Mouse (Mus musculus) splenic B cell, adult 2 months (primary cell): ENCODE data around the gene Rbm24.
A peak's percentile ranks its signal among the peaks of the same experiment; 100 is the strongest.

Experiments
- DNase-seq: peaks from one replicate; pipeline ENCODE4 v3.0.0-alpha.2; 2011; ENCODE audit warnings: low read depth, low spot score
- H3K27me3 ChIP-seq: 2 replicates; pipeline ENCODE4 v1.6.1; 2012; ENCODE audit warnings: mild to moderate bottlenecking, low read length, moderate library complexity, mixed read lengths; ENCODE audit not compliant: control insufficient read depth, poor library complexity, insufficient read depth, severe bottlenecking
- H3K36me3 ChIP-seq: 2 replicates; pipeline ENCODE4 v1.6.1; 2012; ENCODE audit warnings: mild to moderate bottlenecking, low read length, moderate library complexity, mixed read lengths; ENCODE audit not compliant: control insufficient read depth, poor library complexity, insufficient read depth, severe bottlenecking

Rbm24 gene

GRCm38 (mm10) chr13:46418141-46418601, at the start of gene Rbm24:
Rbm24 (plus strand) TSS chr13:46418434.
- DNase-seq, result peak; percentile 12
- Histone ChIP-seq H3K36me3 (no peaks in the 10 kb centered on the region), H3K27me3 (no peaks in the 10 kb centered on the region; the same call in 1 of the 2 replicates)

DNA sequence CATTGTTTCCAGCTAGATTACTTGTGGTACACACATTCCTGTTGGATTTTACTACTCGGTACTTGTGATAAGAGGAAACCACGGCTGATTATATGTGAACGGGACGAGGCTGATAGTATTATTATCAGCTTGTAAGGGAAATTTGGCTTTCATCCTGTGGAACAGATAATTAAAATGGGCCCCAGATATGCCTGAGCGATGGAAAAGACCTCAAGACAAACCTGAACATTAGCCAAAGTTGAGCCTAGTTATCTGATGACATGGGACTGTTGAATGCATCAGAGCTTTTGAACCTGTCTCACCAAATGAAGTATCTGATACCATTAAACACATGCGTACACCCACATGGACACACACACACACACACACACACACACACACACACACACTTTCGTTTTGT, 45.4 kb upstream of the Rbm24 start:
- Histone ChIP-seq H3K36me3 (no peaks in the 10 kb centered on the region), H3K27me3 (no peaks in the 10 kb centered on the region)
- DNase-seq, result no peak

DNA sequence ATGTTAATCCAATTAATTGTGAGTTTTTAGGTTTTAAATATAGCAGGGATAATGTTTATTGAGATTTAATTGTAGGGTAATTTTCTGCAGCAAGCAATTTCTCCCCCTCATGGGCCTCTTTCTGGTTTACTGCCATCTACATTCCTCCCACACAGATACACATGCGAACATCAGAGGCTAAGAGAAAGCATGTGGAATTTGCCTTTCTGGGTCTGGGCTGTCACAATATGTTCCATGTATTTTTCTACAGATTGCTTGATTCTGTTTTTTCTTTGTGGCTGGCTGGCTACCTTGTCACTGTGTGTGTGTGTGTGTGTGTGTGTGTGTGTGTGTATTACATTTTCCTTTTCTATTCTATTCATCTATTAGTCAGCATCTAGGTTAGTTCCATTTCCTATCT, 42.9 kb upstream of the Rbm24 start:
- Histone ChIP-seq H3K36me3 (no peaks in the 10 kb centered on the region), H3K27me3 (no peaks in the 10 kb centered on the region)
- no peak for DNase-seq

DNA sequence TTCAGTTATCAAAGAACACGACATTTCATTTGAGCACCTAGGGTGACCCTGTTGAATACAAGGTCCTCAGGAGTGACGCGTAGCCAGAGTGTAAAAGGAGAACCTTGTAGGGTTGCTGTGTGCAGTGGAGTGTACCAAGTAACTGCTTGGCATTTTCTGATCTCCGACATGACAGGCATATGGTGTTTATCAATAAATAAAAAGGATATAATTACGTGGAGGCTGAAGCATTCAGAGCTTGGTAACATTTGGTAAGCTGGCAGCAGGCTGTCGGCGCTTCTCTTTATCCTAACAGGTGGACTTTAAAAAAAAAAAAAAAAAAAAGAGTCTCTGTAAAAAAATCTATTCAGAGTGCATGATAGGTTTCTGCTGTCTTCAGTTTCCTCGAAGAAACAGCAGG, 30.8 kb upstream of the Rbm24 start:
- no peak for DNase-seq
- Histone ChIP-seq H3K27me3 (0 out of 2 replicates have a peak, but pooled peaks cover 1% of the 10 kb centered on the region), H3K36me3 (no peaks in the 10 kb centered on the region)

DNA sequence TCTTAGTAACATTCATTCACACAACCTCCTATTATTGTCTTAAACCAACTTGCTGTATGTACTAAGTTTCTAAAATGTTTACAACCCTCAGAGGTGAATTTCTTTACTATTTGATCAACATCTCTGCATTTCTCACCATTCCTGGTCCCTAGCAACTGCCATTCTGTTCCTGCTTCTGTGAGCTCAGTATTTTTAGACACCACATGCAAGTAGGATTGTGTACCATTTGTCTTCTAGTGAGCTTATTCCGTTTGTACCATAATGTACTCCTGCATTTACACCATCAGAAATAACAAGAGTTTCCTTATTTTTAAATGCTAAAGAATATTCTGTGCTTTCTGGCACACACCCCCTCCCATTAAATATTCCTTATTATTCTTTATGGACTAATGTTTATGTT, 26.6 kb upstream of the Rbm24 start:
- no peak for DNase-seq
- Histone ChIP-seq H3K36me3 (no peaks in the 10 kb centered on the region), H3K27me3 (0 out of 2 replicates have a peak, but pooled peaks cover 1% of the 10 kb centered on the region)

DNA sequence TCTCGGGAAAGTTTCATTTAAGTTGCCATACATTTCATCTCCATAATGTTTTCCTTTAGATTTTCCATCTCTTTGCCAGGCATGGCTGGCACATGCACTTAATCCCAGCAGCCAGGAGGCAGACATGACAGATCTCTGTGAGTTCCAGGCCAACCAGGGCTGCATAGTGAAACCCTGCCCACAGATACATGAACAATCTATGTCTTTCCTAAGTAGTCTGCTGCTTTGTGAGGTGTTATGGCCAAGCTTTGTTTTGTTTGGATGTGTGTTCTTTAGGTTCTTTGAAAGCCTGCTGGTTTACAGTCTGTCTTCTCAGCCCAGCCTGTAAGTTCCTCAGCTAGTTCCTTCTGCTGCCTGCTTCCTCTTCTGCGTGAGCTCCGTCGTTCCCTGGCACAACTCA, 25.3 kb upstream of the Rbm24 start:
- H3K27me3 ChIP-seq, result 0 out of 2 replicates have a peak, but pooled peaks cover 1% of the 10 kb centered on the region
- no peak for DNase-seq
- no peaks in the 10 kb centered on the region for H3K36me3 ChIP-seq

DNA sequence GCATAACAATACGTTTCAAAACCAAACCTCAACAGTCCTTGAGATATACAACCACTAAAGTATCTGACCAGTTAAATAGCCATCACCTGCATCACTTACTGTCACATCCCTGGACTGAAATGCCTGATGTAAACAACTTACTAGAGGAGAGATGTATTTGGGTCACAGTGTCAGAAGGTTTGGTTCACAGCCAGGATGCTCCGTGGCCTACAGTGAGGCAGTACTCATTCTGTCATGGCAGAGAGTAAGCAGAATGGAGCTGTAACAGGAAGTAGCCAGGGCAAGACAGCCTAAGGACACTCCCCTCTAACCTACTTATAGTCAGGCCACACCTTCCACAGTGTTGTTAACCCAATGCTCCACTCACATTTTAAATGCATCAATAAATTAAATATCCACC, 24.3 kb upstream of the Rbm24 start:
- no peaks in the 10 kb centered on the region for H3K36me3 ChIP-seq
- 0 out of 2 replicates have a peak, but pooled peaks cover 1% of the 10 kb centered on the region for H3K27me3 ChIP-seq
- no peak for DNase-seq

DNA sequence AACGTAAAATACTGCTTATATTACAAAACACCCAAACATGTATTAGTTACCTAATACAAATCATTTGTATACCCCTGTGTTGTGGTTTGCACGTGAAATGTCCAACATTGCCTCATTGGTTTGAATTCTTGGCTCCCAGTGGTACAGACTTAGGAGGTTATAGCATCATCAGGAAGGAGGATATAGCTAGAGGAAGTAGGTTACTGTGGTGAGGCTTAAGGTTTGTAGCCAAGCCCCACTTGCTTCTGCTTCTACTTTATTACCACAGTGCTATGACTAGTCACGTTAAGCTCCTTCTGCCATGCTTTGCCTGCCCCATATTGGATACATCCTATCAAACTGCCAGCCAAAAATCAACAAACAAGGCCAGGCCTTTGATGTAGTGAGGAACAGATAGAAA, 21.0 kb upstream of the Rbm24 start:
- Histone ChIP-seq H3K36me3 (no peaks in the 10 kb centered on the region), H3K27me3 (no peaks in the 10 kb centered on the region)
- no peak for DNase-seq

DNA sequence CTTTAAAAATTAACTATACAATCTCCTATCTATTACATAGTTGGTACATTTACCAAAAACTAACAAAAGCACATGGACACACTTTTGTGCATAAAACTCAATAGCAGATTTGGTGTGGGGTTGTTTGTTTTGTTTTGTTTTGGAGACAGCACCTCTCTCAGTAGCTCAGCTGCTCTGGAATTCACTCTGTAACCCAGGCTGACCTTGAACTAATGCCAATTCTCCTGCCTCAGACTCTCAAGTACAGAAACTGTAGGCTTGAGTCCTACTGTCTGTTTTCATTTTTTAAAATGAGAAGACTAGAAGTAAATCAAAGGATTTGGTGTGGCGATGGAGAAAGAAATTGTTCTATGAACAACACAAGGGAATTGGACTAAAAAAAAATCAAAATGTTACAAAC, 11.1 kb upstream of the Rbm24 start:
- Histone ChIP-seq H3K36me3 (no peaks in the 10 kb centered on the region), H3K27me3 (no peaks in the 10 kb centered on the region)
- no peak for DNase-seq

DNA sequence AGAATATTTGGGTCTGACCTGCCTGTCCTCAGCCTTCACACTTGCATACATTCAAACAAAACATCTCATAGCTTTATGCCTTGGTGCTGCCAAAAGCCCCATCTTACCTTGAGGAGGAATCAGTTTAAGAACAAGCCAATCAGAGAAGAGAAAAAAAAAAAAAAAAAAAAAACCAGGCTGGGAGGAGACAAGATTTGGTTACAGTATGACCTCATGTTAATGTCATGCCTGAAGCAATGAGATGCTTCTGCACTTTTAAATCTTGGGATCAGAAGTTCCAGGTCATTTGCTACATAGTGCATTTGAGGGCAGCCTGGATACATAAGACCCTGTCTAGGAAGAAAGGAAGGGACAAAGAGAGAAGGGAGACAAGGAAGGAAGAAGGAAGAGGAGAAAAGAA, 6.0 kb upstream of the Rbm24 start:
- DNase-seq, result no peak
- Histone ChIP-seq H3K27me3 (no peaks in the 10 kb centered on the region; the same call in 1 of the 2 replicates), H3K36me3 (no peaks in the 10 kb centered on the region)

DNA sequence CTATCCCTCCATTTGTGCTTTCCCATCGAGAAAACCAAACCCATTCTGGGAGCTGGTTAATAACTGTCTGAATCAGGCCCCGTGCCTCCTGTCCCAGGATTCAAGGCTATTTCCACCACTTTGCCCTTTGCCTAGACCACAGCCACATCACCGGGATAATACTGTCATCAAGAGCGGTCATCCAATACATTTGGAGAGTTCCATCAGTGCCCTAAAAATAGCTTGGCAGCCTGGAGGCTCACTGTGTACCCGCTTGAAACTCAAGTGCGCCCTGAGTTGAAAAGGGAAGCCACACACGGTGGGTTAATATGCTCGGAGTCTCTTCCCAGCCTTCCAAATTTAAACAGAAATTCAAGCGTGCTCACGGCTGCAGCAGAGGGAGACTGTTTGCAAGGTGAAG, 4.6 kb upstream of the Rbm24 start:
- Histone ChIP-seq H3K27me3 (no peaks in the 10 kb centered on the region; the same call in 1 of the 2 replicates), H3K36me3 (no peaks in the 10 kb centered on the region)
- DNase-seq, result no peak

DNA sequence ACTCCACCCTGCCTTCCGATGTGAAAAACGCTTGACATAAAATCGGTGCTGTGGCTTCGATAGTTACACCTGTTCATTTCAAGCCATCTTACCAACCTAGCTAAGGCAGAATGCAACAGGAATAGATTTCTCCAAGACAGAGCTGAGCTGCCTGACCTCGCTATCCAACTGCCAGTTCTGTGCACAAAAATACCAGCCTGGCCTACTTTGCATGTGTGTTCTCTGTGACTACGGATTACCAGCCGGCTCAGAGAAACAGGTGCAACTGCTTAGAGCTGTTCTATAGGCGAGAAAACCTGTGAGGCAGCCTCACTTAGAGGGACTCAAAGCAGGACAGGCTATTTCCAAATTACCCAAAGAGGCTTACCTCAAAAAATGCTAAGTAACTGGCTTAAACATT, 4.2 kb upstream of the Rbm24 start:
- no peaks in the 10 kb centered on the region; the same call in 1 of the 2 replicates for H3K27me3 ChIP-seq
- no peak for DNase-seq

DNA sequence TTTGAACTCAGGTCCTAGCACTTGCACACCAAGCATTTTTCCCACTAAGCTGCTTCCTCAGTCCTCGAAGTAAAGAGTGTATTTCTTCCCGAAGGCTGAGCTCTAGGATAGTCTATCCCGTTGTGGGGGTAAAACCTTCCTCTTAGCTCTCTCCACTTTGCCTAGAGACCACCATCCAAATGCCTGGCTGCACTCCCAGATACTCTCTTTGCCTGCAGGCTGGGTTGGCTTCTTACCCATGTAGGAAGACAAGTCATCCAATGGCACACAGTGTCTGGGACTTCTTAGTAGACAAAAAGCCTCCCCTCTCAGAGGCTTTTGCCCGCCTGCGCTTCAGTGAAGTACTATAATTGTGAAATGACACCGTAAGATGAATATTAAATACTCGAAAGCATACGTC, 2.2 kb upstream of the Rbm24 start:
- DNase-seq, result no peak

More for the DNA sequence above, 4.2 kb upstream of the Rbm24 start:
- H3K36me3 ChIP-seq, result no peaks in the 10 kb centered on the region

GRCm38 (mm10) chr13:46417594-46417993, 640 bp upstream of the Rbm24 start:
- H3K27me3 ChIP-seq, result no peaks in the 10 kb centered on the region; the same call in 1 of the 2 replicates
- H3K36me3 ChIP-seq, result no peaks in the 10 kb centered on the region
- no peak for DNase-seq

More for the DNA sequence above, 2.2 kb upstream of the Rbm24 start:
- Histone ChIP-seq H3K27me3 (no peaks in the 10 kb centered on the region; the same call in 1 of the 2 replicates), H3K36me3 (no peaks in the 10 kb centered on the region)

GRCm38 (mm10) chr13:46418731-46419545, 704 bp downstream of the Rbm24 start:
- Histone ChIP-seq H3K27me3 (no peaks in the 10 kb centered on the region; the same call in 1 of the 2 replicates), H3K36me3 (no peaks in the 10 kb centered on the region)
- peak; percentile 15 for DNase-seq
